Mouse (Mus musculus): ENCODE results near the gene Sys1. TPM values are rescaled to one million over a fixed set of nuclear protein-coding genes. Genes with fewer than 3 reads are reported as not detected.

Sys1 gene
- polyA plus RNA-seq, 1 experiment from 2014 or later: 83.1 TPM

DNA sequence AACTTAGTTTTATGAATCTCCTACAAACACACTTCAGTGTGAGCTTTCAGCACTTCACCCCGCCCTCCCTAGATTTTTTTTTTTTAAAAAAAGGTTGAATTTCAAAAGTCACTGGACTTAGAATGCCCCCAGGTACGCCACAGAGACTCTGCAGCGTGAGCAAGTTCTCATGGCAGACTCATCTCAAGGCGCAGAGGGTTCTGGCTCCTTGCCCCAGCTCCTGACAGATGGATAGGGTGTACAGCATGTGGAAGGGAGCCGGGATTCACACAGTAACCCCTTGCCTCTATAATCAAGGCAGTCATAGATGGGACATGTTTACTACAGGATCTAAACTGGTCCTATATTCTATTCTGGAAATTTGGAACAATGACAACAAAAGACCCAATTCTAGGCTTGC is 31.4 kb upstream of the Sys1 start:
- Histone ChIP-seq H3K9ac (ENCODE audit: low read depth, low read length) (no peak overlapping the region), H3K36me3 (ENCODE audit: insufficient read depth, low read length) (peaks cover 40% of the 10 kb centered on the region)

GRCm38 (mm10) chr2:164426121-164426520 is 30.6 kb upstream of the Sys1 start:
- H3K27ac ChIP-seq: no peak overlapping the region
- H3K9me3 ChIP-seq (replicated peaks; ENCODE audit: low read length): no peaks in the 10 kb centered on the region
- H3K9ac ChIP-seq (ENCODE audit: low read depth, low read length): no peak overlapping the region
- H3K4me3 ChIP-seq (replicated peaks; ENCODE audit: low read depth, low read length): no peak overlapping the region
- peaks cover 9% of the 10 kb centered on the region for H3K4me1 ChIP-seq (replicated peaks; ENCODE audit: insufficient read depth, low read length)
- peaks cover 40% of the 10 kb centered on the region for H3K36me3 ChIP-seq (ENCODE audit: insufficient read depth, low read length)
- no peak overlapping the region for H3K4me2 ChIP-seq (ENCODE audit: low read length)
- no peaks in the 10 kb centered on the region for H3K27me3 ChIP-seq (ENCODE audit: insufficient read depth, low read length)
- 28% methylated on average over 12 of the region's 12 CpGs for WGBS
- ATAC-seq (replicated peaks; ENCODE audit: low FRiP score, low read depth): no peak
- TF ChIP-seq CTCF (IDR thresholded peaks at IDR 0.05; ENCODE audit: low read depth): no peak
- DNase-seq (ENCODE audit: low spot score): no peak

More for the DNA sequence above, 31.4 kb upstream of the Sys1 start:
- ATAC-seq (replicated peaks; ENCODE audit: low FRiP score, low read depth): no peak
- H3K9me3 ChIP-seq (replicated peaks; ENCODE audit: low read length): no peaks in the 10 kb centered on the region
- H3K4me1 ChIP-seq (replicated peaks; ENCODE audit: insufficient read depth, low read length): 0 out of 2 replicates have a peak, but pooled peaks cover 2% of the 10 kb centered on the region
- H3K4me2 ChIP-seq (ENCODE audit: low read length): no peak overlapping the region
- H3K4me3 ChIP-seq (replicated peaks; ENCODE audit: low read depth, low read length): no peak overlapping the region
- no peaks in the 10 kb centered on the region for H3K27me3 ChIP-seq (ENCODE audit: insufficient read depth, low read length)
- no peak for TF ChIP-seq CTCF (IDR thresholded peaks at IDR 0.05; ENCODE audit: low read depth)
- no peak for DNase-seq (ENCODE audit: low spot score)
- no peak overlapping the region for H3K27ac ChIP-seq
- WGBS: 84% methylated on average over 5 of the region's 5 CpGs

- TF ChIP-seq CTCF (IDR thresholded peaks at IDR 0.05; ENCODE audit: low read depth): no peak
- Histone ChIP-seq H3K27ac (no peak overlapping the region), H3K36me3 (ENCODE audit: insufficient read depth, low read length) (peaks cover 40% of the 10 kb centered on the region), H3K4me3 (replicated peaks; ENCODE audit: low read depth, low read length) (no peak overlapping the region), H3K9ac (ENCODE audit: low read depth, low read length) (no peak overlapping the region), H3K27me3 (ENCODE audit: insufficient read depth, low read length) (no peaks in the 10 kb centered on the region), H3K9me3 (replicated peaks; ENCODE audit: low read length) (no peaks in the 10 kb centered on the region), H3K4me1 (replicated peaks; ENCODE audit: insufficient read depth, low read length) (peaks cover 16% of the 10 kb centered on the region), H3K4me2 (ENCODE audit: low read length) (no peak overlapping the region)
- WGBS: 63% methylated on average over 5 of the region's 5 CpGs
- no peak for ATAC-seq (replicated peaks; ENCODE audit: low FRiP score, low read depth)
- no peak for DNase-seq (ENCODE audit: low spot score)
These were observed 29.8 kb upstream of the Sys1 start for GRCm38 (mm10) chr2:164426952-164427351.

- ATAC-seq (replicated peaks; ENCODE audit: low FRiP score, low read depth) (no peak), DNase-seq (ENCODE audit: low spot score) (no peak)
- Histone ChIP-seq H3K9ac (ENCODE audit: low read depth, low read length) (no peak overlapping the region), H3K27ac (no peak overlapping the region), H3K36me3 (ENCODE audit: insufficient read depth, low read length) (peaks cover 32% of the 10 kb centered on the region), H3K4me1 (replicated peaks; ENCODE audit: insufficient read depth, low read length) (peaks cover 31% of the 10 kb centered on the region), H3K9me3 (replicated peaks; ENCODE audit: low read length) (no peaks in the 10 kb centered on the region), H3K4me2 (ENCODE audit: low read length) (no peak overlapping the region), H3K4me3 (replicated peaks; ENCODE audit: low read depth, low read length) (no peak overlapping the region), H3K27me3 (ENCODE audit: insufficient read depth, low read length) (no peaks in the 10 kb centered on the region)
- no peak for TF ChIP-seq CTCF (IDR thresholded peaks at IDR 0.05; ENCODE audit: low read depth)
- WGBS: 35% methylated on average over 5 of the region's 5 CpGs
These were observed 28.3 kb upstream of the Sys1 start for GRCm38 (mm10) chr2:164428451-164428850.

GRCm38 (mm10) chr2:164429881-164430615 is 26.7 kb upstream of the Sys1 start:
- Histone ChIP-seq H3K36me3 (ENCODE audit: insufficient read depth, low read length) (peaks cover 21% of the 10 kb centered on the region; the same call in 1 of the 2 replicates), H3K4me1 (replicated peaks; ENCODE audit: insufficient read depth, low read length) (peaks cover 45% of the 10 kb centered on the region), H3K4me2 (ENCODE audit: low read length) (no peak overlapping the region), H3K27ac (peak overlapping the region; percentile 93; the same call in 1 of the 2 replicates), H3K27me3 (ENCODE audit: insufficient read depth, low read length) (no peaks in the 10 kb centered on the region), H3K4me3 (replicated peaks; ENCODE audit: low read depth, low read length) (no peak overlapping the region), H3K9me3 (replicated peaks; ENCODE audit: low read length) (no peaks in the 10 kb centered on the region), H3K9ac (ENCODE audit: low read depth, low read length) (no peak overlapping the region)
- WGBS: 57% methylated on average over 15 of the region's 15 CpGs
- no peak for ATAC-seq (replicated peaks; ENCODE audit: low FRiP score, low read depth)
- no peak for DNase-seq (ENCODE audit: low spot score)
- no peak for TF ChIP-seq CTCF (IDR thresholded peaks at IDR 0.05; ENCODE audit: low read depth)

DNA sequence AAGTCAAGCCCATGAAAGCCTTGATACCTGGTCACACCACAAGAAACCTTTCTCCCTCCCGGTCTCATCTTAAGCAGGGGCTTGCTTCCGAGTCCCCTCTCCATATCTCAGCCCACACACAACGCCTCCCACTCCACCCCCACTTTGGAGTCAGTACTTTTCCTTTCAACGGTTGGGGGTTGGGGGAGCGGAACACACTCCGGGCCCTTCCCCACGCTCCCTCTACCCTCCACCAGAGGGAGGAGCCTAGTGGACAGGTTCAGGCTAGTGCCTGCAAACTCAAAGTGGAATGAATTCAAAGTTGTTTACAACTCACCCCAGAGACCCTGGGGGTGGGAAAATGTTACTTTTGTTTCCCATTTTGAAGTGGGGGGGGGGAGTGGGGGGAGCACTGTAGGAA is 26.1 kb upstream of the Sys1 start:
- Histone ChIP-seq H3K27me3 (ENCODE audit: insufficient read depth, low read length) (no peaks in the 10 kb centered on the region), H3K4me1 (replicated peaks; ENCODE audit: insufficient read depth, low read length) (peaks cover 52% of the 10 kb centered on the region), H3K36me3 (ENCODE audit: insufficient read depth, low read length) (peaks cover 17% of the 10 kb centered on the region; the same call in 1 of the 2 replicates), H3K27ac (peak overlapping the region; percentile 93), H3K4me2 (ENCODE audit: low read length) (peak overlapping the region; percentile 38), H3K9me3 (replicated peaks; ENCODE audit: low read length) (no peaks in the 10 kb centered on the region), H3K4me3 (replicated peaks; ENCODE audit: low read depth, low read length) (no peak overlapping the region), H3K9ac (ENCODE audit: low read depth, low read length) (0 out of 2 replicates have a peak overlapping the region, but pooled peaks have one; percentile 35)
- 8% methylated on average over 7 of the region's 7 CpGs for WGBS
- DNase-seq (ENCODE audit: low spot score) (no peak), ATAC-seq (replicated peaks; ENCODE audit: low FRiP score, low read depth) (peak; percentile 56; the same call in 1 of the 2 replicates)
- peak; percentile 53 for TF ChIP-seq CTCF (IDR thresholded peaks at IDR 0.05; ENCODE audit: low read depth)
